Mouse (Mus musculus): ENCODE data around the gene Chchd6. TPM values are rescaled to one million over a fixed set of nuclear protein-coding genes. Genes with fewer than 3 reads are reported as not detected.
A peak's percentile ranks its signal among the peaks of the same experiment; 100 is the strongest.

Chchd6 gene
- total and polyA plus RNA-seq, 3 experiments: 49.5 to 74.7 TPM; not detected in 1

- TF ChIP-seq MEF2A (IDR thresholded peaks at IDR 0.05; ENCODE audit: extremely low read depth, insufficient replicate concordance, low read depth, low read length, poor library complexity, severe bottlenecking): no peak
- peak; percentile 72; the same call in 1 of the 2 replicates for TF ChIP-seq TCF12 (IDR thresholded peaks at IDR 0.05; ENCODE audit: low read depth, low read length)
- no peak; the same call in 1 of the 2 replicates for TF ChIP-seq MXI1 (IDR thresholded peaks at IDR 0.05; ENCODE audit: low read depth, low read length)
- TF ChIP-seq BHLHE40 (IDR thresholded peaks at IDR 0.05; ENCODE audit: borderline replicate concordance, low read depth, low read length): peak; percentile 43; the same call in 1 of the 2 replicates
- no peak for TF ChIP-seq ZC3H11A (IDR thresholded peaks at IDR 0.05; ENCODE audit: low read depth, low read length)
- peak; percentile 73 for TF ChIP-seq RCOR1 (IDR thresholded peaks at IDR 0.05; ENCODE audit: low read depth, low read length)
- peak; percentile 74 for TF ChIP-seq GATA1 (IDR thresholded peaks at IDR 0.05; ENCODE audit: low read depth, low read length)
- TF ChIP-seq EP300 (IDR thresholded peaks at IDR 0.05; ENCODE audit: low read depth in 1 of 2, low read length in 2 of 2): peak; percentile 83 to 88
Measured at GRCm38 (mm10) chr6:89415091-89415490, 180.4 kb downstream of the Chchd6 start (continued).

GRCm38 (mm10) chr6:89414126-89414525 lies 181.3 kb downstream of the Chchd6 start:
- Histone ChIP-seq H3K9me3 (replicated peaks; ENCODE audit: insufficient read depth, low read length) (no peaks in the 10 kb centered on the region), H3K27me3 (ENCODE audit: control insufficient read depth in 1 of 2, insufficient read depth in 2 of 2, low read length in 2 of 2) (no peaks in the 10 kb centered on the region), H3K27ac (ENCODE audit: control insufficient read depth, low read depth, low read length) (peak overlapping the region; percentile 82), H3K4me3 (ENCODE audit: control insufficient read depth in 1 of 2, insufficient read depth in 1 of 2, low read depth in 2 of 2, low read length in 2 of 2) (no peak overlapping the region), H3K4me1 (ENCODE audit: control insufficient read depth in 1 of 2, insufficient read depth in 2 of 2, low read length in 2 of 2) (peaks cover 41 to 49% of the 10 kb centered on the region in 2 experiments), H3K79me2 (ENCODE audit: control insufficient read depth, insufficient read depth, low read length, poor library complexity) (no peaks in the 10 kb centered on the region), H3K9ac (ENCODE audit: control insufficient read depth, low read depth, low read length, poor library complexity, severe bottlenecking) (no peak overlapping the region), H3K36me3 (ENCODE audit: control insufficient read depth in 1 of 2, insufficient read depth in 2 of 2, low read length in 2 of 2) (peaks cover 0 to 49% of the 10 kb centered on the region in 2 experiments; a peak in 2 of 4 replicates)
- TF ChIP-seq GATA1 (IDR thresholded peaks at IDR 0.05; ENCODE audit: low read depth, low read length) (no peak), TBP (IDR thresholded peaks at IDR 0.05; ENCODE audit: low read depth, low read length) (no peak), RAD21 (IDR thresholded peaks at IDR 0.05; ENCODE audit: low read depth, low read length) (no peak), NRF1 (IDR thresholded peaks at IDR 0.05; ENCODE audit: insufficient read depth, low read depth, low read length, poor library complexity, severe bottlenecking) (no peak), UBTF (IDR thresholded peaks at IDR 0.05; ENCODE audit: borderline replicate concordance, insufficient read depth, low read depth, low read length) (no peak), ZNF384 (IDR thresholded peaks at IDR 0.05; ENCODE audit: low read depth, low read length) (no peak), POLR2A (IDR thresholded peaks at IDR 0.05; ENCODE audit: control insufficient read depth in 1 of 2, insufficient read depth in 1 of 2, low read depth in 1 of 2, low read length in 2 of 2, poor library complexity in 1 of 2) (no peak), TCF12 (IDR thresholded peaks at IDR 0.05; ENCODE audit: low read depth, low read length) (no peak), RCOR1 (IDR thresholded peaks at IDR 0.05; ENCODE audit: low read depth, low read length) (no peak), KAT2A (conservative IDR thresholded peaks at IDR 0.05; ENCODE audit: low read depth, low read length) (no peak), ZMIZ1 (IDR thresholded peaks at IDR 0.05; ENCODE audit: low read depth, low read length) (no peak), MAFK (IDR thresholded peaks at IDR 0.05; ENCODE audit: borderline replicate concordance, low read depth, low read length) (no peak), CTCF (IDR thresholded peaks at IDR 0.05 in 2 of 3, conservative IDR thresholded peaks at IDR 0.05 in 1 of 3; ENCODE audit: control insufficient read depth in 1 of 3, insufficient read depth in 1 of 3, low read depth in 2 of 3, low read length in 3 of 3, poor library complexity in 1 of 3, severe bottlenecking in 1 of 3) (no peak), ZKSCAN1 (IDR thresholded peaks at IDR 0.05; ENCODE audit: low read depth, low read length) (no peak), POLR2AphosphoS2 (IDR thresholded peaks at IDR 0.05; ENCODE audit: low read length) (no peak), POLR2AphosphoS5 (IDR thresholded peaks at IDR 0.05; ENCODE audit: borderline replicate concordance, low read depth, low read length) (no peak), CHD2 (IDR thresholded peaks at IDR 0.05; ENCODE audit: low read length) (no peak), MEF2A (IDR thresholded peaks at IDR 0.05; ENCODE audit: extremely low read depth, insufficient replicate concordance, low read depth, low read length, poor library complexity, severe bottlenecking) (no peak), TAL1 (IDR thresholded peaks at IDR 0.05; ENCODE audit: low read length) (no peak)
- no peak for DNase-seq (ENCODE audit: low read depth, low spot score)

Data from MEL (cell line).